Mouse (Mus musculus) cerebellum, adult 2 months (tissue): ENCODE results near the gene Sp3.

Source experiments
- CTCF ChIP-seq: fragments of 200-500 bp; IDR thresholded peaks from 2 replicates; pipeline ENCODE4 v1.5.1; 2011; ENCODE audit warnings: low read depth, mild to moderate bottlenecking, control low read depth, low read length, moderate library complexity, borderline replicate concordance; ENCODE audit not compliant: insufficient read depth
- POLR2A ChIP-seq: fragments of 200-500 bp; IDR thresholded peaks from 2 replicates; pipeline ENCODE4 v1.6.1; 2011; ENCODE audit warnings: low read length, control low read depth, borderline replicate concordance; ENCODE audit not compliant: insufficient read depth

GRCm38 (mm10) chr2:72984806-72985205 is 4.6 kb upstream of the Sp3 start:
- TF ChIP-seq CTCF = no peak
- no peak for TF ChIP-seq POLR2A
